Mouse (Mus musculus) intestine, embryonic 16.5 days (tissue): ENCODE data around the gene Bora. TPM values are rescaled to one million over a fixed set of nuclear protein-coding genes. Genes with fewer than 3 reads are reported as not detected.
"Not testable (repeated sequence)": the region's sequence is repeated elsewhere in the genome, so short reads cannot be mapped to it uniquely, and the experiment has no call there.

Experiments used
- ATAC-seq: fragments of 200-750 bp; cut with Nextera tagmentation; 2 replicates; pipeline ENCODE4 v1.8.0; 2017; ENCODE audit warnings: moderate TSS enrichment, moderate library complexity
- H3K27ac ChIP-seq: fragments of 300-500 bp; sonication (generic); 2 replicates; pipeline ENCODE4 v1.5.1; 2014; ENCODE audit warnings: mild to moderate bottlenecking, low read length
- H3K27me3 ChIP-seq: fragments of 300-500 bp; sonication (generic); replicated peaks from 2 replicates; pipeline ENCODE4 v1.6.1; 2014; ENCODE audit warnings: low read length, control low read depth, mixed read lengths; ENCODE audit not compliant: control insufficient read depth, insufficient read depth
- H3K36me3 ChIP-seq: fragments of 300-500 bp; sonication (generic); 2 replicates; pipeline ENCODE4 v1.6.1; 2014; ENCODE audit warnings: low read length, control low read depth; ENCODE audit not compliant: control insufficient read depth, insufficient read depth
- H3K4me1 ChIP-seq: fragments of 300-500 bp; sonication (generic); 2 replicates; pipeline ENCODE4 v1.6.1; 2014; ENCODE audit warnings: low read length, control low read depth, mixed read lengths; ENCODE audit not compliant: control insufficient read depth, insufficient read depth
- H3K4me2 ChIP-seq: fragments of 300-500 bp; sonication (generic); 2 replicates; pipeline ENCODE4 v1.6.1; 2014; ENCODE audit warnings: low read depth, low read length, control low read depth
- H3K4me3 ChIP-seq: fragments of 300-500 bp; sonication (generic); 2 replicates; pipeline ENCODE4 v1.5.1; 2014; ENCODE audit warnings: mild to moderate bottlenecking, low read length
- H3K9ac ChIP-seq: fragments of 300-500 bp; sonication (generic); 2 replicates; pipeline ENCODE4 v1.6.1; 2014; ENCODE audit warnings: low read depth, low read length
- H3K9me3 ChIP-seq: fragments of 300-500 bp; sonication (generic); 2 replicates; pipeline ENCODE4 v1.6.1; 2016; ENCODE audit warnings: low read length, control low read depth; ENCODE audit not compliant: control insufficient read depth
- WGBS: fragments of 180-500 bp; shearing (Covaris S2); extraction: QIAGEN DNeasy Blood & Tissue Kit; methylation state at CpG from one replicate; pipeline ENCODE4 v1.1.7; 2014; 5-methylcytosine and 5-hydroxymethylcytosine counted together
- polyA plus RNA-seq: library from polyadenylated mRNA; unstranded; fragments of >200 nt; fragmentation: Nextera tagmentation; extraction: Ambion mirVana; gene quantifications from 2 replicates; pipeline ENCODE4 v1.2.1, GENCODE M21; 2015

Gene Bora
- polyA plus RNA-seq, 1 experiment from 2014 or later, result 60.1 TPM

DNA sequence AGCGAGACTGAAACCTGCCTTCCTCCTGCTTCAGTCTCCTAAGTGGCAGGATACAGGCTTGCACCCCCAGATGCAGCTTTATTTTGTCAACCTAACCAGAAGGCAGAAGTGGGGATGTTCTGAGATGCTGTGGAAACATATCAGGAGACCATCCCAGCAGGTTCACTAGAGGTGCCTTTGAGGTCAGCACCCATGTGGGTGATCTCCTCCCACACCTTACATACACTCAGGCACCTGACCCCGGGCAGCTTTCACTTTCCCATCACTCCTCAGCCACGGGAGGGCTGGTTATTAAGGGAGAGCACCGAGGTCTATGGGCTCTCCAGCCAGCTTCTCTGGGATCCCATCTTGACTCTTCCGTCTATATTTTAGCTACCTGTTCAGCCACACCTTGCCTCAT lies 13.4 kb upstream of the Bora start:
- H3K9ac ChIP-seq, result no peak overlapping the region
- no peak overlapping the region for H3K27ac ChIP-seq
- peak; percentile 69 for ATAC-seq
- peaks cover 6% of the 10 kb centered on the region; the same call in 1 of the 2 replicates for H3K36me3 ChIP-seq
- H3K4me1 ChIP-seq, result no peaks in the 10 kb centered on the region
- no peaks in the 10 kb centered on the region for H3K9me3 ChIP-seq
- H3K4me2 ChIP-seq, result no peak overlapping the region
- 74% methylated on average over 5 of the region's 5 CpGs for WGBS
- no peak overlapping the region for H3K4me3 ChIP-seq
- no peaks in the 10 kb centered on the region for H3K27me3 ChIP-seq

DNA sequence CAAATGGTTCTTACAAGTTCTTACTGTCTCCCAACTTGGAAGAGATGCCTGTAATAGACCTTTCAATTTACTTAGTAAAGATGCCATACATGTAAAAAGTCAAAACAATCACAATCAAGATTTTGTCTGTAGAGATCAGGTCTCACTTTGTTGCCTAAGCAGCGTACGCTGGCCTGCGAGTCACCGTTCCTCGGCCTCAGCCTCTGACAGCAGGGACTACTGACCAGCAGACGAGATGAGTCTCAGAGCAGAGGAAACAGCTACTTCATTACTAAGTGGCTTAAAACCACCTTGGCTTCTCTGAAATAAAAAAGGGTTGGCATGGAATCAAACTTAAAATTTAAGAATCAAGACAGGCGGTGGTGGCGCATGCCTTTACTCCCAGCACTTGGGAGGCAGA lies 11.2 kb upstream of the Bora start:
- H3K4me3 ChIP-seq, H3K4me1 ChIP-seq, H3K27ac ChIP-seq, H3K27me3 ChIP-seq, H3K9me3 ChIP-seq, H3K4me2 ChIP-seq, ATAC-seq, H3K36me3 ChIP-seq, H3K9ac ChIP-seq: not testable (repeated sequence)
- WGBS, result 93% methylated on average over 8 of the region's 8 CpGs

DNA sequence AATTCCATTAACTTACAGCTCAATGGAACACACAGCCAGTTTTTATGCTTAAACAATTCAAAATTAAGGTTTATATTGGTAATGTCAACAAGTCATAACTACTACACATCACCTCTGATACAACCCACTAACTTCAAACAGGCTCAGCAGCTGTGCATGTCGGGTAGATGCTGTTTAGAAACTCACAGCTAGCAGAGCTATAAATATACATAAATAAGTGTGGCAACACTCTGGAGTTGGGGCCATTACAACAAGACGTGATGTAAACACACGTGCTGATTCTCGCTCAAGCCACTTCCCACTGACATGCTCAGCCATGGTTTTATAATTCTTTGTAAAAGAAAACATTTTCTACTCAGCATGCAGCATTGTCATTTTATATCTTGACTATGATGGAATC lies 10.0 kb upstream of the Bora start:
- Histone ChIP-seq H3K36me3 (peaks cover 6% of the 10 kb centered on the region; the same call in 1 of the 2 replicates), H3K9ac (no peak overlapping the region)
- WGBS, result 58% methylated on average over 4 of the region's 4 CpGs

DNA sequence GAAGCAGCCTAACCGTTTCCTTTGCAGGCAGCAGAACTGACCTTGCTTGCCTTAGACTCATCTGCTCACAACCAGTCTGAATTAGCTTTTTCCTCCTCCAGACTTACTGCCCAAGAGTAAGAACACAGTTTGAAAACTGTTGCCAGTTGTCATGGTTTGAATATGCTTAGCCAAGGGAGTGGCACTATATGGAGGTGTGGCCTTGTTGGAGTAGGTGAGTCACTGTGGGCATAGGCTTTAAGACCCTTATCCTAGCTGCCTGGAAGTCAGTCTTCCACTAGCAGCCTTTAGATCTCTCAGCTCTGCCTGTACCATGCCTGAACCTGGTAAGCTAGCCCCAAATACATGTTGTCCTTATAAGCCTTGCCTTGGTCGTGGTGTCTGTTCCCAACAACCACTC lies 8.3 kb upstream of the Bora start:
- peak; percentile 52; the same call in 1 of the 2 replicates for ATAC-seq
- 79% methylated on average over 2 of the region's 2 CpGs for WGBS
- Histone ChIP-seq H3K4me2 (no peak overlapping the region), H3K9me3 (no peaks in the 10 kb centered on the region), H3K9ac (no peak overlapping the region), H3K36me3 (no peaks in the 10 kb centered on the region), H3K27me3 (no peaks in the 10 kb centered on the region), H3K4me1 (peaks cover 7% of the 10 kb centered on the region), H3K4me3 (no peak overlapping the region), H3K27ac (no peak overlapping the region)

More for the DNA sequence above, 10.0 kb upstream of the Bora start:
- no peak overlapping the region for H3K4me2 ChIP-seq
- H3K9me3 ChIP-seq, result no peaks in the 10 kb centered on the region
- ATAC-seq, result no peak
- no peaks in the 10 kb centered on the region for H3K27me3 ChIP-seq
- H3K4me1 ChIP-seq, result peaks cover under 1% of the 10 kb centered on the region; the same call in 1 of the 2 replicates
- H3K27ac ChIP-seq, result no peak overlapping the region
- no peak overlapping the region for H3K4me3 ChIP-seq

DNA sequence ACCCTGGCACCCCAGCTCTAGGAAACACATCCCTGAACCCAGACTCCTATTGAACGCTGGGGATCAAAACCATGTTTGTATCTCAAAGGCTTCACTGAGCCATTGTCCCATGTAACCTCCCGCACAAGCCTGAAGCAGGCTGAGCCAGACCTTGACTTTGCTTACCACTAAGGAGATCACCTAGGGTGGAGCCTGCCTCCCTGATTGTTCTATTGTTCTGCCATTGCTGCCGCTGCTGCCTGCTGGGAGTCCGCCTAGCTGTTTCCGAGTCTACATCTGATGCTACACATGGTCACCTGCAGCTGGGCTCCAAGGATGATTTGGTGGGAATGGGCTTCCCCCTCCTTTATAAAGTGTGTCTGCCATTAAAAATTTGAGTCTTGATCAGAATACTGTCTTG lies 6.7 kb upstream of the Bora start:
- not testable (repeated sequence) for H3K27me3 ChIP-seq, H3K9me3 ChIP-seq
- 82% methylated on average over 5 of the region's 5 CpGs for WGBS

DNA sequence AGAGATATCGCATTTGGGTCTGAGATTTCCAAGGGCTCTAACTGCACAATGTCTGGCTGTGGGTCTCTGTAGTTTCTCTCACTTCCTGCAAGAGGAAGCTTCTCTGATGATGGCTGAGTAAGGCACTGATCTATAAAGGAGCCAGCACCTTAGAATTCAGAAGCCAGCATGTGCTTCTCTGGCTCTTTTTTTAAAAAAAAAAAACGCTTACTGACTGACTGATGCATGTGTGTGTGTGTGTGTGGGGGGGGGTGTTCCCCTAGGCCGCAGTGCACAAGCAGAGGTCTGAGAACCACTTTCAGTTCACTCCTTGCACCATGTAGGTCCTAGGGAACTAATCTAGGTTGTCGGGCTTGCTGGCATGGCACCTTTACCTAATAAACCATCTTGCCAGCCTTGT lies 4.6 kb upstream of the Bora start:
- WGBS, result 63% methylated on average over 4 of the region's 4 CpGs
- H3K27ac ChIP-seq, result no peak overlapping the region
- no peak overlapping the region for H3K4me3 ChIP-seq
- no peaks in the 10 kb centered on the region for H3K9me3 ChIP-seq
- no peak for ATAC-seq
- H3K4me1 ChIP-seq, result peaks cover 17% of the 10 kb centered on the region
- no peak overlapping the region for H3K4me2 ChIP-seq
- no peaks in the 10 kb centered on the region for H3K36me3 ChIP-seq
- H3K9ac ChIP-seq, result no peak overlapping the region
- no peaks in the 10 kb centered on the region for H3K27me3 ChIP-seq

More for the DNA sequence above, 6.7 kb upstream of the Bora start:
- not testable (repeated sequence) for ATAC-seq, H3K4me3 ChIP-seq, H3K36me3 ChIP-seq, H3K4me2 ChIP-seq, H3K9ac ChIP-seq, H3K27ac ChIP-seq
- H3K4me1 ChIP-seq, result peaks cover 13% of the 10 kb centered on the region

DNA sequence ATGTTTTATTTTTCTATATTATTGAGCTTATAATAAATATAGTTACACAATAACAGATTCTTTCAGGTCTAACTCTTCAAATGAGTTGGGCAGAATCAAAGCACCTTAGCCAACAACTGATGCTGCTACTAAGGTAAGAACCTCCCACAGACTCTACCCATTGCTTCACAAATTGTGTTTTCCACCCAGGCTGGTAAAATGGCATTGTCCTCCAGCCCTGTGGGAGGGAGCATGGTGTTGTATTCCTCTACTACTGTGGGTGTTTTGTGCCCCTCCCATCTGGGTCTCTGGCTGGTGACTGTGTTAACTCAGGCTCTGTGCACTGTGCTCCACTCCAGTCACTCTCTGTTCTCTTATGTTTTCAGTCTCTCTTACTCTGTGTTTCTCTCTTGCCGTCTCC lies 2.5 kb upstream of the Bora start:
- Histone ChIP-seq H3K9me3 (no peaks in the 10 kb centered on the region), H3K27me3 (no peaks in the 10 kb centered on the region), H3K4me2 (no peak overlapping the region), H3K4me1 (peaks cover 20% of the 10 kb centered on the region), H3K9ac (no peak overlapping the region), H3K4me3 (no peak overlapping the region), H3K27ac (no peak overlapping the region), H3K36me3 (no peaks in the 10 kb centered on the region)
- 68% methylated on average over 1 of the region's 1 CpGs for WGBS
- ATAC-seq, result no peak

DNA sequence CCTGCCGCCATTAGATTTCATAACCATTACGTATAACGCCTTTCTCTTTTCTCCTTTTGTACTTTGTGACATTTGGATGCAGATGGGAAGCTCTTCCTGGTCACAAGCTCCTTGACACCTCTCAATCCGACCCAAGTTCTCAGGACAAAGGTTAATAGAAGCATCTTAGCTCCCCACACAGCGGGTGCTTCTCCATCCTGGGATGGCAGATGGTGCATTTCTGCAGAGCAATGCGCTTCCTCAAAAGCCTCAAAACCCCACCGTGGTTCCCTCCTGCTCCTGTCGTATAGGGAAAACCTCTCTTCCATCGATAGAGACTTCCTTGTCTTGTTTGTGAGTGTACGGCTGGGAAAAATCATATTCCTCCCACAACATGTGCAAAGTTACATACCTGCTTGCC lies 1.9 kb upstream of the Bora start:
- H3K27me3 ChIP-seq, result no peaks in the 10 kb centered on the region
- no peak overlapping the region for H3K27ac ChIP-seq
- H3K4me3 ChIP-seq, result peak overlapping the region; percentile 16; the same call in 1 of the 2 replicates
- H3K9me3 ChIP-seq, result no peaks in the 10 kb centered on the region
- H3K4me1 ChIP-seq, result peaks cover 20% of the 10 kb centered on the region
- 41% methylated on average over 10 of the region's 10 CpGs for WGBS
- no peak for ATAC-seq
- H3K36me3 ChIP-seq, result no peaks in the 10 kb centered on the region
- H3K9ac ChIP-seq, result 0 out of 2 replicates have a peak overlapping the region, but pooled peaks have one; percentile 4
- peak overlapping the region; percentile 68 for H3K4me2 ChIP-seq

DNA sequence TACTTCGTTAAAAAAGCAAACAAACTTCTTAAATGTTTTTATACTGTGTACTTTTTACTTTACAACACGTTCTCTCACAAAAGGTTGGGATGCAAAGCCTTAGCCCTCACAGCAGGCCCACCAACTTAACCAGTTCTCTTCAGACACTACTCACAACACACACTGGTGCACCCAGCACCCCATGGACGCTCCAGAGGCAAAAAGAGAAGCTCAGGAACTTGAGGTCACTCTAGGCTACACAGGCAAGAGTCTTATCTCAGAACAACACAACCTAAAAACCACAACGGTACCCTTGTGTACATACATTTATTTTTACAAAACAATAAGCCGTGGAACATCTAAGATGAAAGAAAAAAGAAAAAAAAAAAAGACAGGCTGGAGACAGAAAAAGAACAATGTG lies 1.3 kb upstream of the Bora start:
- no peak overlapping the region for H3K27ac ChIP-seq
- H3K4me3 ChIP-seq, result peak overlapping the region; percentile 79
- H3K27me3 ChIP-seq, result no peaks in the 10 kb centered on the region
- H3K9me3 ChIP-seq, result no peaks in the 10 kb centered on the region
- ATAC-seq, result no peak
- H3K36me3 ChIP-seq, result no peaks in the 10 kb centered on the region
- peak overlapping the region; percentile 90; the same call in 1 of the 2 replicates for H3K9ac ChIP-seq
- H3K4me1 ChIP-seq, result peaks cover 20% of the 10 kb centered on the region
- peak overlapping the region; percentile 68 for H3K4me2 ChIP-seq
- 5% methylated on average over 5 of the region's 5 CpGs for WGBS

DNA sequence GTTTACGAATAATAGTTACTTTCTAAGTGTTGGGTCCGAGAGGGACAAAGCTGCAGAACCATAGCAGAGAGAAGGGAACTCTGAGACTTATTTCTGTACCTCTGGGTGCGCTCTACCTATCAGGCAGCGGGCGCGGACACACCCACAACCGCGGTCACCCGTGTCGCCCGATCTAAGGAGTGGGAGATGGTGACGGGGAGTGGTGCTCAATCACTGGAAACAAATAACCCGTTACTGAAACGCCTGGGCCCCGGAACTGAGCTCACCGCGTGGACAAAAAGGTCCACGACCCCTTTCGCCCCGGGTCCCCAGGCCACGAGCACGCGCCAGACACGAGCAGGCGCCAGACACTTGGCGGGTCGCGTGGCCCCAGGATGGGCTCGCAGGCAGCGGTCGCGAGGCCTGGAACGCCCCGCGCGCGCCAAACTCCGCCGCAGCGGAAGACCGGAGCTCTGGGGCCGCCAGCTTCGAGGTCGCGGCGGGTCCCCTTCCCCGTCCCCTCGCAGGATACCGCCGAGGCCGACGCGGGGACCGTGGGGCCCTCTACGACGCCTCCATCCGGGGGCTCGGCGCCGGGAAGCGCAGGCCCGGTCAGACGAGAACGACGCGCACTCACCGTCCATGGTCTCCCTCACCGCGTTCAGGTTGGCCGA lies 518 bp upstream of the Bora start:
- H3K4me1 ChIP-seq, result peaks cover 20% of the 10 kb centered on the region
- under 1% methylated on average over 70 of the region's 70 CpGs for WGBS
- ATAC-seq, result peak; percentile 21

More for the DNA sequence above, 518 bp upstream of the Bora start:
- Histone ChIP-seq H3K9ac (peak overlapping the region; percentile 90), H3K27me3 (no peaks in the 10 kb centered on the region), H3K36me3 (no peaks in the 10 kb centered on the region), H3K27ac (peak overlapping the region; percentile 92), H3K9me3 (no peaks in the 10 kb centered on the region), H3K4me3 (peak overlapping the region; percentile 79), H3K4me2 (peak overlapping the region; percentile 68)
